Mouse (Mus musculus) embryo, embryonic 11.5 days (tissue): Measurements from ENCODE around the gene Ifna2.

Experiments
- DNase-seq: peaks from one replicate; pipeline ENCODE4 v3.0.0-alpha.2; 2012; ENCODE audit warnings: low read depth, low spot score

Gene Ifna2

DNA sequence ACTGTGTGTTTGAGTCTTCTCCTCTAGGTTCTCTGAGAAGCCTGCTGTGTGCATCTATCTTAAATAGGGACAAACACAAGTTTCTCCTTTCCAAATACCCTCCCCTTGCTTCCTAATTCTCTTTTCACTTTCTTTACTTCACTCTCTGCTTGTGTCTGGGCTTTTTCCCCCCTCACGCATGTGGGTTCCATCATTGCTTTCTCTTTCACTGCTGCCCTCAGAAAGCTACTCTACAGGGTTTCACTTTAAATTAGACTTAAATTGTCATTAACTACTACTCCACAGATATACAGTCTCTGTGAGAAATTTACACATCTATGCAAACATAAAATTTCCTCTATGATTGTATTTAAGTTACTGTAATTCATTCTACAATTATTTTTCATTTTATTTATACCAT lies at the start of gene Ifna2:
Ifna2 (minus strand) TSS at position 101 of the 400 bp plus-strand sequence.
- DNase-seq = no peak

DNA sequence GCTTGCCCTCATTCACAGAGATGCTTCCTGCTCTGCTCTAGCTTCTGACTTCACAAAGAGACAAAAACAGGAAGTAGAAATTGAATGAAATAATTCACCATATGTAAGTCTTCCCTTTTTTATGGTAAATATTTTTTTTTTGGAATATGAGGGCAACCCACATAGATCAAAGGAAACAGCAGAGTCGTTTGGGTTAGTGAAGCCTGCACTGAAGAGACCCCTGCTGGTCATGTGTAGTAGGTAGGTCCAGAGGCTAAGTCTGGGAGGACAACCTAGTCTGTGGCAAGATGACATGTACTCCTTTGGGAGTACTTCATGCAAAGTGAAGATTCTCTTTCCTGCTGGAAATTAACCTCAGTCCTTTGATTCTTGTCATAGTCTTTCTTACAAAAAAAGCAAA lies 43.6 kb upstream of the Ifna2 start:
- DNase-seq = no peak

DNA sequence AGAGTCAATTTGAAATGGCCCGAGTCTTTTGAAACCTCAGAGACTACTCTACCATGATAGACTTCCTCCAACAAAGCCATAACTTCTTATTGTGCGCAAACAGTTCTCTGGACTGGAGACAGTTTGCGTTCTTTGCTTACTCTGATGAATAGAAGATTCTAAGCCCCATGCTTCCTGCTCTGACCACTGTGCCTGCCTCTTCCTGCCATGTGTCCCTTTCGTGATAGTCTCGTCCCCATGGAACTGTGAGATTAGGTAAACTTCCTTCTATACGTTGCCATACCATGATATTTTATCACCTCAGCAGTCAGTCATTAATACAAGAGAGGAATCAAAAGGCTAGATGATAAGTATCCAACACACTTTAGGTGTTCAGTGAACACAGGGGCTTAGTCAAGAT lies 43.0 kb upstream of the Ifna2 start:
- DNase-seq = no peak

DNA sequence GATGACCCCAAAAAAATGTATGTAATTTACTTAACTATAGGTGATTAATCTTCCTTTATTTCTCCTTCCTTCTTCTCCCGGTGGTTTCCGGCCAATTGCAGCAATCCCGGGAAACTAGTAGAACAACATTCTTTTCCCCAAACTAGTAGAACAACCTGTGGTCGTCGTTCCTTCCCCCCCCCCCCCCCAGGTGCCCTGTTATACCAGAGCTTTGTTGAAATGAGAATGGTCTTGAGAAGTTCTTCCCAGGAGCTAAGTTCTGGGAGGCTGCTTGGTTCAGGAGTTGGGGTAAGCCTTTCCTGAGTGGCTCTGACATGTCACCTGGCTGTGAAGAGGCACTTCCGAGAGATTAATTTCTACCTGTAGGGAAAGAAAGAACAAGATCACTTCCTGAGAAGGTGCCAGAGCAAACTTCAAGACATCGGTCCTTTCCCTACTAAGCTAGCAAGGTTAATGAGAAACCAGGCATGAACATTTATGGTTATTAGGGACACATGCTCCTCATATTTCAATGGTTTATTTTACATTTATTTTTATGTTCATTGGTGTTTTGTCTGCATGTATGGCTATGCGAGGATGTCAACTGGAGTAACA lies 39.9 kb upstream of the Ifna2 start:
- DNase-seq = no peak

- DNase-seq = peak; percentile 87
Observed at GRCm38 (mm10) chr4:88721791-88722721, 38.3 kb upstream of the Ifna2 start, which contains the start of the genes Gm26566 and Klhl9. Gene Gm26566 (plus strand): TSS chr4:88721805. Gene Klhl9 (minus strand): TSS chr4:88722465.

DNA sequence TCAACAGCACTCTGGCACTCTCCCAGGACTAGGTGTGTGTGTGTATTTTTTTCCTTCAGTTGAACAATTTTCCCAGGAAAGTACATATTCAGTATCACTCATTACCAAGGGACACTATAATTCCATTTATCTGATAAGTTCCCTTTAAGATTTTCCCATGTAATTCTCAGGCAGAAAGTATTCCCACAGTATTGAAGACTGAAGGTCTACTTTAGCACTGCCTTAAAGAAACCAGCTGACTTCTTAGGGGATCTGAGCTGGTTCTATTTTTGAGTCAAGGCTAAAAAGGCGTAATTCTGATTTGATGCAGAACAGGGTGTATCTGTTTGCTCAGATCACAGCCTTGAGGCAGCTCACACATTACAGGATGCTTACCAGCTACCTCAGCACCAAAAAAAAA lies 35.0 kb upstream of the Ifna2 start:
- no peak for DNase-seq

- no peak for DNase-seq
Observed at GRCm38 (mm10) chr4:88715059-88715458, 31.3 kb upstream of the Ifna2 start.

DNA sequence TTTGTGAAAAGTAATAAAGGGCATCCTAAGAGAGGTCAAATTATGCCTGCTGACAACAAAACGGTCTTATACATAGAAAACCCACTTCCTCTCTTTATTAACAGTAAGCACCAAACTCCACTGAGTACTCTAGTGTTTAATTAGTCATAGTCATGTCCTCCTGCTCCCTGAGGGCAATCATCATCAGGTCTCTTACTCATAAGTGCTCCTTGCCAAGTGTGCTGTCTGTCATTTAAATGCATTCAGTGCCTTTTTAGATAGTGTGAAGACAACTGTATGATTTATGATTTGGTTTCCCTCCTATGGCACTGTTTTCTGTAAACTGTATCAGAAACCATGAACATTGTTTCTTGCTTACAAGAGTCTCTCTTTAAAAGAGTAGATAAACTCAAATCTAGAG lies 30.6 kb upstream of the Ifna2 start:
- no peak for DNase-seq

- DNase-seq = no peak
Observed at GRCm38 (mm10) chr4:88707128-88707826, 23.6 kb upstream of the Ifna2 start.

GRCm38 (mm10) chr4:88705924-88706323 lies 22.2 kb upstream of the Ifna2 start:
- DNase-seq = no peak

- DNase-seq = no peak
Observed at GRCm38 (mm10) chr4:88699301-88699700, 15.6 kb upstream of the Ifna2 start.

- DNase-seq = no peak
Observed at GRCm38 (mm10) chr4:88698781-88699180, 15.1 kb upstream of the Ifna2 start.

DNA sequence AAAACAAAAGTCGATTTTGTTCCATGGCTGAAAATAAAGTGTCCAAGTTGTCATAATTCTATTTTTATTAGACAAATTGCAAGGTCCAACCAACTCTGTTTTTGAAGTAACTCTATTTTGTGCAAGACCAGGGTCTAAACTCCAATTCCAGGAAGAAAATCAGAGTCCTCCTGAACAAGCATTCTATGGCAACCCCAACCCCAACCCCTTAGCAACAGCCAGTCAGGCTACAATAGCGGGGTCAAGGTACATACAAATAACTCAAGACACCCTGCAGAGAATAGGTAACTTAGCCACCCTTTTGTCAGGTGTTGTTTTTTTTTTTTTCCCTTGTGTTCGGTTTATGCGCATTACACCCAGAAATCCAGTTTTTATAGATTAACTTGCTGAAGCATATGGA lies 14.0 kb upstream of the Ifna2 start:
- DNase-seq = no peak

DNA sequence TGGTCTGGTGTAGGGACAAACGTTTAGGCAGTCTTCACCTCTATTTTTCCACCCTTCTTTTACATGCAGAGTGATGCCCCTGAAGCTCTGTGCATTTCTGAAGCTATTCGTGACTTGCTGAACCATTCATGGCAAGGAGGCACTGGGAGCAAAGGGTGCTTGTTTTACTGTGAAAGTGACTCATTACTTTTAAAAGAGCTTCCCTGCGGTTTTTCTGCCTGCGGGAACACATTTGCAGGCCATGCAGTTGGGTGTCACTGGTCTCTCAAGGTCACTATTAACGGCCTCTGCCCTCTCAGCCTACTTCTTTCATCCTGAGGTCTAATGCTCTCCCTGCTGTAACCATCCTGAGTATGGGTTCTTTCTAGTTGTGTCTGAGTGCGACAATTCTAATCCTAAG lies 13.4 kb upstream of the Ifna2 start:
- no peak for DNase-seq

GRCm38 (mm10) chr4:88696237-88696884 lies 12.6 kb upstream of the Ifna2 start:
- peak; percentile 60 for DNase-seq

GRCm38 (mm10) chr4:88693392-88693791 lies 9.7 kb upstream of the Ifna2 start:
- no peak for DNase-seq

- no peak for DNase-seq
Observed at GRCm38 (mm10) chr4:88692537-88692936, 8.8 kb upstream of the Ifna2 start.

- DNase-seq = no peak
Observed at GRCm38 (mm10) chr4:88691259-88691658, 7.5 kb upstream of the Ifna2 start, which contains the start of gene Ifnab. Gene Ifnab (minus strand): TSS chr4:88691359.

DNA sequence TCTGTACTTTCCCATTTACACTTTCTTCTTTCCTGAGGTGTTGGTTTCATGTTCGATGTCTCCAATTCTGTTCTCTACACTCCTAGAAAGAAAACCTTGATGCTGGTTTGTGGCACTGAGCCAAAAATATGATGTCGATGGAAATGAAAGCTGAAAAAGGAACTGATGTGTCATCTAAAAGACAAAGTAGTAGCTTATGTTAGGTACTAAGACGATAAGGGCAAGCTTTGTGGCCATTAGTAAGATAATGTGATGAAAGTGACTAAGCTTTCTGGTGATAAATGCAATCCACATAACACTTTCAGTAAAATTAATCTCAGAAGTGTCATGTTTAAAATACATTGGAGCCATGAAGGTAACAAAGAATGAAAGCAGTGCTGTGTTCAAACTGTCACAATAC lies 2.4 kb downstream of the Ifna2 start:
- no peak for DNase-seq

GRCm38 (mm10) chr4:88680362-88680761 lies 3.4 kb downstream of the Ifna2 start:
- peak; percentile 17 for DNase-seq

DNA sequence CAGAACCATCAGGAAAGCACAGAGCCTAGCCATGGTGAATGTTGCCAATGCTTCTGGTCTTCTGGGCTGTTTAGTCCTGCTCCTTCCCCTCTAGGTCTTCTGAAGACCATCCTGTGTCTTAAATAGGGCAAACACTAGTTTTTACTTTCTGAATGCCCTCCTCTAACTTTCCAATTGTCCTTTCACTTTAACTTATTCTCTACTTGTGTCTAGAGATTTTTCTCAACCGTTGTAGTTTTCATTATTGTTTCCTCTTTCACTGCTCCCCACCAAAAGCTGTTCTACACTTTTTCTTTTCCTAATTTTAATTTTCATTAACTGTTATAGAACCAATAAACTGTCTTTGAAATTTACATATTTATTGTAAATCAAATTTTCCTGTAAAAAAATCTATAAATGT lies 6.9 kb downstream of the Ifna2 start, which contains the start of gene Ifna16:
Ifna16 (minus strand) TSS at position 101 of the 400 bp plus-strand sequence.
- DNase-seq = no peak

GRCm38 (mm10) chr4:88655461-88655860 lies 28.3 kb downstream of the Ifna2 start:
- DNase-seq = no peak
